Mouse (Mus musculus) neural tube, embryonic 14.5 days (tissue): ENCODE data around the gene Atxn2. TPM values are rescaled to one million over a fixed set of nuclear protein-coding genes. Genes with fewer than 3 reads are reported as not detected.

Source experiments
- ATAC-seq: fragments of 200-750 bp; cut with Nextera tagmentation; 2 replicates; pipeline ENCODE4 v1.8.0; 2017; ENCODE audit warnings: low read depth, mild to moderate bottlenecking, moderate TSS enrichment, moderate library complexity
- H3K27ac ChIP-seq: fragments of 300-500 bp; sonication (generic); 2 replicates; pipeline ENCODE4 v1.5.1; 2014; ENCODE audit warnings: low read depth, mild to moderate bottlenecking, control low read depth, low read length, moderate library complexity, mixed read lengths
- H3K27me3 ChIP-seq: fragments of 300-500 bp; sonication (generic); 2 replicates; pipeline ENCODE4 v1.6.1; 2014; ENCODE audit warnings: low read length; ENCODE audit not compliant: control insufficient read depth, insufficient read depth
- H3K36me3 ChIP-seq: fragments of 300-500 bp; sonication (generic); 2 replicates; pipeline ENCODE4 v1.6.1; 2014; ENCODE audit warnings: low read length, mixed read lengths; ENCODE audit not compliant: control insufficient read depth, insufficient read depth
- H3K4me1 ChIP-seq: fragments of 300-500 bp; sonication (generic); 2 replicates; pipeline ENCODE4 v1.6.1; 2014; ENCODE audit warnings: low read length; ENCODE audit not compliant: control insufficient read depth, insufficient read depth
- H3K4me2 ChIP-seq: fragments of 300-500 bp; sonication (generic); 2 replicates; pipeline ENCODE4 v1.6.1; 2014; ENCODE audit warnings: mild to moderate bottlenecking, low read depth, low read length, control low read depth
- H3K4me3 ChIP-seq: fragments of 300-500 bp; sonication (generic); 2 replicates; pipeline ENCODE4 v1.5.1; 2014; ENCODE audit warnings: low read depth, low read length, control low read depth, mixed read lengths
- H3K9ac ChIP-seq: fragments of 300-500 bp; sonication (generic); replicated peaks from 2 replicates; pipeline ENCODE4 v1.6.1; 2014; ENCODE audit warnings: low read depth, mild to moderate bottlenecking, control low read depth, low read length, mixed read lengths
- H3K9me3 ChIP-seq: fragments of 300-500 bp; sonication (generic); 2 replicates; pipeline ENCODE4 v1.6.1; 2016; ENCODE audit warnings: low read length; ENCODE audit not compliant: control insufficient read depth
- WGBS: fragments of 180-500 bp; shearing (Covaris S2); extraction: QIAGEN DNeasy Blood & Tissue Kit; methylation state at CpG from one replicate; pipeline ENCODE4 v1.1.7; 2014; 5-methylcytosine and 5-hydroxymethylcytosine counted together
- polyA plus RNA-seq: library from polyadenylated mRNA; unstranded; fragments of >200 nt; fragmentation: Nextera tagmentation; extraction: Ambion mirVana; gene quantifications from 2 replicates; pipeline ENCODE4 v1.2.1, GENCODE M21; 2014

Gene Atxn2
- polyA plus RNA-seq, 1 experiment from 2014 or later, result 94.8 TPM

DNA sequence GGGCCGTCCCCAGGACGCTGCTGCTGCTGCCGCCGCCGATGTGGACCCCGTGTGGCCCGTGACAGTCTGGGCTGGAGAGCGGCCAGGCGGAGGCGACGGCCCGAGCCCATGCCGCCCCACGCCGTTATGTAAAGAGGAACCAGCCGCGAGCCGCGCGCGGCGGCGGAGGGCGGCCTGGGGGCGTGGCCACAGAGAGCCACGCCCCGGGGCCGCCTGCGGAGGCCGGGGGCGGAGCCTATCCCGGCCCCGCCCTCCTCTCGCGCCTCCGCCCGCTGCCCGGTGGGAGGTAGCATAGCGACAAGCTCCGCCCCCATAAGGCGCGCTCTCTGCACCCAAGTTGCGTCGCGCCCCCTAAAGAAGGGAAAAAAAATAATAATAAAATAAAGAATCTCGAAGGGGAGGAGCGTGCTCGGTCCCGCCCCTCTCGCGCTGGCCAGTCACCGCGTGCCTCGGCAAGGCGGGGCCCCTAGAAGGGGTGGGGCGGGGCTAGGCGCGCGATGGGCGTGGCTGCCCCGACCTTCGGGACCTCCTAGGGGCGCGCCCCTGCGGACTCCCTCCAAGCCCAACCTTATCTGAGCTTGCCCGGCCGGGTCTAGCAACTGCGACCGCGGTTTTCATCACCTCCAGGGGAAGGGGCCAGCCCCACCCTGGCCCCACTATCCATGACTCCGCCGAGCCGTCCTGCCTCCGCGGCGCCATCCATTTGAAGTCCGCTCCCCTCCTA, 125.7 kb downstream of the Atxn2 start:
- H3K4me1 ChIP-seq, result peaks cover 29% of the 10 kb centered on the region; the same call in 1 of the 2 replicates
- H3K27me3 ChIP-seq, result peaks cover 19% of the 10 kb centered on the region
- under 1% methylated on average over 65 of the region's 77 CpGs for WGBS
- peak overlapping the region; percentile 67 for H3K9ac ChIP-seq
- peak overlapping the region; percentile 22; the same call in 1 of the 2 replicates for H3K27ac ChIP-seq
- H3K36me3 ChIP-seq, result no peaks in the 10 kb centered on the region
- no peaks in the 10 kb centered on the region for H3K9me3 ChIP-seq
- peak overlapping the region; percentile 68 for H3K4me3 ChIP-seq
- ATAC-seq, result peak; percentile 71
- H3K4me2 ChIP-seq, result peak overlapping the region; percentile 90

DNA sequence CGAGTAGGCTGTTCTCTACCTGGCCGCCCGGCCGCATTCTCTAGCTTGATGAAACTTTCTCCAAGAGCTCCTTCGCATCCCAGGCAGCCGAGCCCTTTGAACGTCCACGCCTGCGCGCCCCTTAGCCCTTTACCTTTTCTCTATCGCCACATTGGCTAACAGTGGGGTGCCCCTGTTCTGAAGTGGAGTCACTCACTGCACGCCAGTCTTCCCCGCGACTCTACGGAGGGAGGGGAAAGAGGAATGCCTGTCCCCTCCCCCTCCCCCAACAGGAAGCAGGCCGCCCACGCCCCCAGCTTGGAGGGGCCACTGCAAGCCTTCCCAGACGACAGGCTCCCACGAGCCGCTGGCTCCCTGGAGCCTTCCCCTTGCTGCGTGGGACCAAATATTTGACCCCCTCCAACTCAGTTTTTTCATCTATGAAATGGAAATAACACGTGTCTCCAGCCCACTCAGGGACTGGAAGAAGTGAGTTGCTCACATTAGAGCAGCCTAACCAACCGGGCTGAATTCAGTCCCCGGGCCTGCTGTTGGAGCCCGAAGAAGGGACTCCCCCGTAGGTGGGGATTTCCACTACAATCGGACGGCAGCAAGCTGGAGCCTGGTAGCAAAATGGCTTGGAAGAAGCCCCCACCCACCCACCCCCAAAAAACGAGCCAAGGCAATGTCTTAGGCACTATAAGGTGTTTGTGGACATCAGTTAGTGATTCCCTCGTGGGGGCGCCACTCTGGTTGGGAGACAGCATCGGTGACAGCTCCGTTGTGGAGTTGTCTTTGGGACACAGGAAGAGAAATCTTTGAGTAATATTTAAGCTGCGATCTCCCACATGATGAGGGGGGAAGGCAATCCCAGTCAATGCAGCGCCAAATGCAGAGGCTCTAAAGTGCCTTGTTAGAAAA, 126.6 kb downstream of the Atxn2 start, which contains the start of gene Sh2b3:
Gene Sh2b3, minus strand, starts transcription at position 206 of the 900 bp plus-strand sequence.
- Histone ChIP-seq H3K9ac (peak within 1 kb of the TSS; percentile 67), H3K4me3 (peak within 1 kb of the TSS; percentile 68), H3K27me3 (peaks cover 19% of the 10 kb centered on the region), H3K27ac (peak within 1 kb of the TSS; percentile 22; the same call in 1 of the 2 replicates), H3K9me3 (no peaks in the 10 kb centered on the region), H3K36me3 (no peaks in the 10 kb centered on the region), H3K4me1 (peaks cover 26% of the 10 kb centered on the region; the same call in 1 of the 2 replicates), H3K4me2 (peak within 1 kb of the TSS; percentile 90)
- under 1% methylated on average over 35 of the region's 35 CpGs for WGBS
- ATAC-seq, result peak; percentile 5; the same call in 1 of the 2 replicates

DNA sequence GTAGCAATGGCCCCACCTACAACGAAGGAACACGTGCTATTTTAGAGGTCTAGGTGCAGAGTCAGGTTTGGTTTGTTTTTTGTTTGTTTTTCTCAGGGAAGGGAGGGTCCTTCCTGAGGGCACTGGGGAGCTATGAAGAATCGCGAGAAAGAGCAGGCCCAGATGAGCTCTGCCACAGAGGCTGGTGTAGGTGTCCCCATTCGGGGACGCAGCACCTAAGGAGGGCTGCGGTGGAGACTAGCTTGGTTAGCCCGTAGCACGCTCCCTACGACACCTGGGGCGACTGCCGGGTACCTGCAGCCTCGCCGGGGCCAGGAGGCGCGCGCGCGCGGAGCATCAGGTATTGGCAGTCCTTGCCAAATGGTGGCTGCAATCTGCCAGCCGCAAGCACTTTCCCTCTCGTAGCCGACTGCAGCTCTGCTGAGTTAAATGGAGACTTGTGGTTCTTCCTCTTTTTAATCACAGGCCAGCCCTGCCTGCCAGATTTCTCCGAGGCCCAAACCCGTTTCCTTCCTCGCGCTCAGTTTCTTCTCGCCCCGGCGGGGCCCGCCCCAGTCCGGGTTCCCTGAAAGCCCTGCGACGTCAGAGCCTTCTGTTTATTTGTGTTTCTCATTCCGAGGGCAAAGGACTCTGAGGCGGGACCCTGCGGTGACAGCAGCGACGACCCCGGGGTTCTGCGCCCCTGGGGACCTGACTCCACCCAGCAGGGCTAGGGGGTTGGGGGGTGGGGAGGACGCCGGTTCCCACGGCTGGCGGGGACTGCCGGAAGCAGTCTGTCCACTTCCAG, 127.4 kb downstream of the Atxn2 start:
- ATAC-seq, result no peak
- peak overlapping the region; percentile 9 for H3K4me3 ChIP-seq
- no peak overlapping the region for H3K27ac ChIP-seq
- peaks cover 24% of the 10 kb centered on the region for H3K27me3 ChIP-seq
- H3K9me3 ChIP-seq, result no peaks in the 10 kb centered on the region
- peak overlapping the region; percentile 90 for H3K4me2 ChIP-seq
- WGBS, result under 1% methylated on average over 46 of the region's 46 CpGs
- no peak overlapping the region for H3K9ac ChIP-seq
- peaks cover 21% of the 10 kb centered on the region; the same call in 1 of the 2 replicates for H3K4me1 ChIP-seq
- H3K36me3 ChIP-seq, result no peaks in the 10 kb centered on the region

DNA sequence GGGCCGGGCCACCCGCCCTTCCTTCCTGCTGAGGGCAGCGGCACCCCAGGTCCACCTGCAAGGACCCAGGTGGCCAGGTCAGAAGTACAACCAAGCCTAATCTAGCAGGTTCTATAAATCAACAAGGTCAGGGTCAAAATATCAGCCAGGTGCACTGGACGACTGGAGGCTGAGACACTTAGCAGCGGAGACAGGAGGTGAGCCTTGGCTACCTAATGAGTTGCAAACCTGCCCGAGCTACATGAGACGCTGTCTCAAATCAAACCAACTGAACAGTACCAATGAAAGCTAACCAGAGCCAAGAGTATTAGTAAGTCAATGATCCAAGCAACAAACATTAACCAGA, 128.0 kb downstream of the Atxn2 start:
- Histone ChIP-seq H3K4me2 (peak overlapping the region; percentile 90), H3K9me3 (no peaks in the 10 kb centered on the region), H3K4me3 (no peak overlapping the region; the same call in 1 of the 2 replicates), H3K27me3 (peaks cover 30% of the 10 kb centered on the region), H3K36me3 (no peaks in the 10 kb centered on the region), H3K4me1 (peaks cover 16% of the 10 kb centered on the region; the same call in 1 of the 2 replicates), H3K27ac (no peak overlapping the region), H3K9ac (no peak overlapping the region)
- no peak for ATAC-seq
- 31% methylated on average over 7 of the region's 7 CpGs for WGBS

DNA sequence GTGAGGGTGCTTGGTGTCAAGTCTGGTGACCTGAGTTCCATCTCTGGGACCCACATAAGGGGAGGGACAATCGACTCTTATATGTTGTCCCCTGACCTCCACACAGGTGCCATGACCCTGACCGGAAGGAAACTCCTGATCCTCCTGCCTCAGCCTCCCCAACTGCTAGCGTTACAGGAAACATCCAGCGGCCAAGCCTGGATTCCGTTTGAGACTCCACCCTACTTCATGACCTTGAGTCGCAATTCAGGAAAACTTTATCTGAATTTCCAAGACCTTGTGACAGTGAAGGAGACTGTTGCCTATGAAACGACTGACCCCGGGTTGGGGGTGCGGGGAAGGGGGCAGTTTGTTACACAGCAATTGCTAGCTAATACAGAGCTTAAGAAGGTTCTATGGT, 130.4 kb downstream of the Atxn2 start:
- H3K4me2 ChIP-seq, result no peak overlapping the region
- WGBS, result 92% methylated on average over 9 of the region's 9 CpGs
- peaks cover 31% of the 10 kb centered on the region for H3K27me3 ChIP-seq
- no peak overlapping the region for H3K4me3 ChIP-seq
- no peaks in the 10 kb centered on the region for H3K36me3 ChIP-seq
- H3K9ac ChIP-seq, result no peak overlapping the region
- H3K9me3 ChIP-seq, result no peaks in the 10 kb centered on the region
- 0 out of 2 replicates have a peak, but pooled peaks cover 3% of the 10 kb centered on the region for H3K4me1 ChIP-seq
- no peak overlapping the region for H3K27ac ChIP-seq
- no peak for ATAC-seq

- H3K27ac ChIP-seq, result no peak overlapping the region
- H3K4me3 ChIP-seq, result no peak overlapping the region
- 46% methylated on average over 10 of the region's 10 CpGs for WGBS
- peaks cover 26% of the 10 kb centered on the region for H3K27me3 ChIP-seq
- no peak overlapping the region for H3K4me2 ChIP-seq
- H3K9ac ChIP-seq, result no peak overlapping the region
- H3K9me3 ChIP-seq, result no peaks in the 10 kb centered on the region
- no peaks in the 10 kb centered on the region for H3K36me3 ChIP-seq
- 0 out of 2 replicates have a peak, but pooled peaks cover 2% of the 10 kb centered on the region for H3K4me1 ChIP-seq
- ATAC-seq, result no peak
Measured at GRCm38 (mm10) chr5:121841973-121842372, 130.8 kb downstream of the Atxn2 start.

GRCm38 (mm10) chr5:121842665-121843118, 131.6 kb downstream of the Atxn2 start:
- H3K4me3 ChIP-seq, result peak overlapping the region; percentile 30
- H3K9ac ChIP-seq, result 0 out of 2 replicates have a peak overlapping the region, but pooled peaks have one; percentile 25
- H3K27me3 ChIP-seq, result peaks cover 20% of the 10 kb centered on the region
- H3K4me1 ChIP-seq, result 0 out of 2 replicates have a peak, but pooled peaks cover under 1% of the 10 kb centered on the region
- ATAC-seq, result peak; percentile 32; the same call in 1 of the 2 replicates
- H3K27ac ChIP-seq, result no peak overlapping the region
- H3K9me3 ChIP-seq, result no peaks in the 10 kb centered on the region
- WGBS, result 0% methylated on average over 30 of the region's 33 CpGs
- H3K36me3 ChIP-seq, result no peaks in the 10 kb centered on the region
- H3K4me2 ChIP-seq, result peak overlapping the region; percentile 51

GRCm38 (mm10) chr5:121843138-121843905, 132.2 kb downstream of the Atxn2 start:
- Histone ChIP-seq H3K4me3 (no peak overlapping the region), H3K36me3 (no peaks in the 10 kb centered on the region), H3K4me1 (0 out of 2 replicates have a peak, but pooled peaks cover 6% of the 10 kb centered on the region), H3K9me3 (no peaks in the 10 kb centered on the region), H3K4me2 (peak overlapping the region; percentile 51), H3K9ac (no peak overlapping the region), H3K27ac (no peak overlapping the region), H3K27me3 (peaks cover 18% of the 10 kb centered on the region)
- ATAC-seq, result no peak
- 16% methylated on average over 17 of the region's 17 CpGs for WGBS
